Mouse (Mus musculus) forebrain, embryonic 14.5 days (tissue): ENCODE results near the gene Smim8. TPM values are rescaled to one million over a fixed set of nuclear protein-coding genes. Genes with fewer than 3 reads are reported as not detected.

Experiments
- ATAC-seq: fragments of 200-750 bp; cut with Nextera tagmentation; 2 replicates; pipeline ENCODE4 v1.8.0; 2017; ENCODE audit warnings: mild to moderate bottlenecking, moderate library complexity
- DNase-seq: peaks from one replicate; pipeline ENCODE4 v3.0.0-alpha.2; 2015; ENCODE audit warnings: low spot score
- H3K27ac ChIP-seq: fragments of 300-500 bp; sonication (generic); 2 replicates; pipeline ENCODE4 v1.5.1; 2014; ENCODE audit warnings: low read depth, mild to moderate bottlenecking, control low read depth, low read length, moderate library complexity
- H3K27me3 ChIP-seq: fragments of 300-500 bp; sonication (generic); replicated peaks from 2 replicates; pipeline ENCODE4 v1.6.1; 2014; ENCODE audit warnings: low read length, control low read depth, mixed read lengths; ENCODE audit not compliant: control insufficient read depth, insufficient read depth
- H3K36me3 ChIP-seq: fragments of 300-500 bp; sonication (generic); 2 replicates; pipeline ENCODE4 v1.6.1; 2014; ENCODE audit warnings: low read length, control low read depth; ENCODE audit not compliant: control insufficient read depth, insufficient read depth
- H3K4me1 ChIP-seq: fragments of 300-500 bp; sonication (generic); 2 replicates; pipeline ENCODE4 v1.6.1; 2014; ENCODE audit warnings: antibody characterized with exemption, low read length, control low read depth; ENCODE audit not compliant: control insufficient read depth, insufficient read depth
- H3K4me2 ChIP-seq: fragments of 300-500 bp; sonication (generic); 2 replicates; pipeline ENCODE4 v1.6.1; 2014; ENCODE audit warnings: mild to moderate bottlenecking, control low read depth, low read length
- H3K4me3 ChIP-seq: fragments of 300-500 bp; sonication (generic); 2 replicates; pipeline ENCODE4 v1.5.1; 2014; ENCODE audit warnings: low read depth, low read length, control low read depth
- H3K9ac ChIP-seq: fragments of 300-500 bp; sonication (generic); 2 replicates; pipeline ENCODE4 v1.6.1; 2014; ENCODE audit warnings: mild to moderate bottlenecking, low read length, control low read depth, moderate library complexity
- H3K9me3 ChIP-seq: fragments of 300-500 bp; sonication (generic); replicated peaks from 2 replicates; pipeline ENCODE4 v1.6.1; 2016; ENCODE audit warnings: low read length, control low read depth, mixed read lengths; ENCODE audit not compliant: control insufficient read depth
- WGBS: fragments of 180-500 bp; shearing (Covaris S2); extraction: QIAGEN DNeasy Blood & Tissue Kit; methylation state at CpG from one replicate; pipeline ENCODE4 v1.1.7; 2014; 5-methylcytosine and 5-hydroxymethylcytosine counted together
- polyA plus RNA-seq: library from polyadenylated mRNA; unstranded; fragments of >200 nt; fragmentation: Nextera tagmentation; extraction: Ambion mirVana; gene quantifications from 2 replicates; pipeline ENCODE4 v1.2.1, GENCODE M21; 2014

Gene Smim8
- polyA plus RNA-seq, result 55.0 and 68.2 TPM in 2 replicates

DNA sequence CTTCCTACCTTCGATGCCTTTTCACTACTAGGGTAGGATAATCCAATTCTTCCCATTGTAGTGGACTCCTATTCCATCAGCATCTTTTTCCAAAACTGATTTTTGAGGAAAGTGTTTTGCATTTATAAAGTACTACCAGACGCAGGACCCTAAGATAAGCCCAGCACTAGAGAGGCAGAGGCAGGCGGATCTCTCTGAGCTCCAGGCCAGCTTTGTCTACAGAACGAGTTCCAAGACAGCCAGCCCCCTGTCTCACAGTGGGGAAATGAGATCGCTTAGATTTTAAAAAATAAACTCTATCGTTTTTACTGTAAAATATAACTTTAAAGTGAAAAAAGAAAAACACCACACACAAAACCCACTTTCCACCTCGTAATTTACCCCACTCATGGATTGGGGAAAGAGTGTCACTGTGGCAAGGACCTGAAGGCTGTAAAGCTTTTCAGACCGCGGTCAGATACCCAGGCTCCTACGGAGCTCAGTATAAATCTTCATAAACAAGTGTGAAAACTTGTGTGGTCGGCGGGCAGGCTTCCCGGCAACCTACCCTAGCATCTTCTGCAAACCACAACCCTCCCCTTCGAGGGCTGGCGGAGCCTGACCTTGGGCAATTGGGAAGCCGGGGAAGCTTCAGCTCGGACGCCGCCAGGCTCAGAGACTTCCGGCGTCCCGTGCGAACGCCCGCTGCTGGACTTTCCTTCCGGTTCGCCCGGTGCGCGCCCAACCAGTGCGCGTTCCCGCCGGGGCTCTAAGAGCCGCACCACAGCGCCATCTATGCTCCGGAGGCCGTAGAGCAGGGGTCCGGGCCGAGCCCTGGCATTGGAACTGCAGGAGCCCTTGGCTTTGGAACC, at the start of gene Smim8:
Smim8 (minus strand) TSS at position 747 of the 851 bp plus-strand sequence.
- Histone ChIP-seq H3K4me3 (peak within 1 kb of the TSS; percentile 64), H3K4me2 (peak within 1 kb of the TSS; percentile 67), H3K27me3 (no peaks in the 10 kb centered on the region), H3K27ac (peak within 1 kb of the TSS; percentile 58; the same call in 1 of the 2 replicates), H3K9ac (peak within 1 kb of the TSS; percentile 70), H3K4me1 (peaks cover 2% of the 10 kb centered on the region; the same call in 1 of the 2 replicates), H3K36me3 (no peaks in the 10 kb centered on the region), H3K9me3 (no peaks in the 10 kb centered on the region)
- 5% methylated on average over 40 of the region's 40 CpGs for WGBS
- peak; percentile 94 for DNase-seq
- peak; percentile 96 for ATAC-seq

DNA sequence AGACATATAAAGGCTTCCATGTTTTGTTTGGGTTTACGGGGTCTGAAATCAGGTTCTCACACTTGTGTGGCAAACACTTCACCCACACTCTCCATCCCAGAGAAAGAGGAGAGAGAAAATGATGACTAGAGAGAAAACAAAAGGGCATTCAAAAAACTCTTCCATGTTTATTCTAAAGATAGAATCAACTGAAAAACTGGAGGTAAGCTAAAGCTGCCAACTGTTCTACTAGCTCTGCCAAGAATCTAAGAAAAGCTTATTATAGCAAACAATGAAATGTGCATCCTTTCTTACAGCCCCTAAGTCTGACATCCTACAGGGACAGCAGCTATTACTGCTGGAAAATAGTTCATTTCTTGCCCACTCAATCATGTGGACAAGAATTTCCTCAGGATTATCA, 45.7 kb upstream of the Smim8 start:
- Histone ChIP-seq H3K4me1 (0 out of 2 replicates have a peak, but pooled peaks cover 2% of the 10 kb centered on the region), H3K9ac (no peak overlapping the region), H3K4me2 (no peak overlapping the region), H3K9me3 (no peaks in the 10 kb centered on the region), H3K27ac (peak overlapping the region; percentile 33; the same call in 1 of the 2 replicates), H3K27me3 (no peaks in the 10 kb centered on the region), H3K4me3 (no peak overlapping the region), H3K36me3 (peaks cover 14% of the 10 kb centered on the region)
- WGBS, result 79% methylated on average over 1 of the region's 1 CpGs
- peak; percentile 38 for DNase-seq
- ATAC-seq, result no peak

DNA sequence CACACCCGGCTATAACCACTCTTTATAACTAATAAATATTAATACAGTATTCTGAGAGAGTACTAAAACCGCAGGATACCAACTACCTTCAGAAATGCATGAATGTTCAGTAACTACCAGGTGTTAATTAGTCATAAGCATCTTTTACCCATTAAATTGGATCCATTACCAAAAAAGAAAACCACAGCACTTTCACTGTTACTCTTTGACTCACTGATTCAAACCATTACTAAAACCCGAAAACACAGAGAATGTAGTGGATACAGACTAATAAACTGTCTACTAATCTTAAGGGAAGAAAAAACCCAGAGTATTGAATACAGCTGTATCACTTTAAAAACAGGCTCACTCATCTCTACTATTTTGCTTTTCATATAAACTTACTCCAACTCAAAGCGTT, 41.7 kb upstream of the Smim8 start:
- Histone ChIP-seq H3K27me3 (no peaks in the 10 kb centered on the region), H3K9ac (no peak overlapping the region), H3K27ac (no peak overlapping the region), H3K36me3 (peaks cover 39% of the 10 kb centered on the region), H3K4me3 (no peak overlapping the region), H3K4me1 (0 out of 2 replicates have a peak, but pooled peaks cover 2% of the 10 kb centered on the region), H3K9me3 (no peaks in the 10 kb centered on the region), H3K4me2 (no peak overlapping the region)
- no peak for ATAC-seq
- DNase-seq, result no peak
- WGBS, result 89% methylated on average over 4 of the region's 4 CpGs

DNA sequence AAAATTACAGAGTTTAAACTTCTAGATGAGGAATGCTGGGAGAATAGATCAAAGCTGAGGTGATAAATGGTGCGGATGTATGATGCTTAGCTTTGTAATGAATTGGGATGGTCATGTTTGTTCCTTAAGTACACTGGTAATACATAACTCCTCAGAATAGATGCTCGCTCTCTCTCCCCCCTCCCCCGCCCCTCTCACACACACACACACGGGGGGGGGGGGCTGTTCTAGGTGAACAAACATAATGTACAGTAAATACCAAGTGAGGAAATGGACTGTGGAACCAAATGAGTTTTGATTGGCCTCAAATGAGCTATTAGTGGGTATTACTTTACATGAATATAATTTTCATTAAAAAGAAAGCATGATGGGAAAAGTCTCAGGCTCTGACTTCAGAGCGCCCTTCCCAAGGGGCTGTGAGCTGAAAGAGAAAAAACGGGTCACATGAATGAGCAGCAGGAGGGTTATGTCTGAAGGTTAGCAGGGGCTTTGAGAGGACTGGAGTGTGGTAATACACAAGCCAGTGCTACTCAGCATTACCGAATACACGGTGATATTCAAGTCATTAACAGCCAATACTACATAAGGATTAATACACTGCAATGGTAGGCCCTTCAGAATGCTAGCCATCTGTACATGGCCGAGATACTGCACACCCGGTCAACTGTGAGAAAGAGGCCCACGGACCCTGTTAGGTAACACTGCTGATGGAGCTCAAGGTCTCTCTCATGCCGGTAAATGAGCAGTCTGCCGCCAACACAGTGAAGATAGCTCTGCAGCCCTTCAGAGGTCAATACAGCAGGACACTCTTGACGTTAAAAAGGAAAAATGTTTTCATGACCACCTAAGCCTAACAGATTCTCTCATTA, 23.2 kb upstream of the Smim8 start:
- Histone ChIP-seq H3K27ac (no peak overlapping the region), H3K4me1 (no peaks in the 10 kb centered on the region), H3K27me3 (no peaks in the 10 kb centered on the region), H3K9ac (no peak overlapping the region), H3K4me3 (no peak overlapping the region), H3K36me3 (peaks cover 20% of the 10 kb centered on the region), H3K4me2 (no peak overlapping the region), H3K9me3 (no peaks in the 10 kb centered on the region)
- WGBS, result 86% methylated on average over 14 of the region's 14 CpGs
- DNase-seq (no peak), ATAC-seq (no peak)

DNA sequence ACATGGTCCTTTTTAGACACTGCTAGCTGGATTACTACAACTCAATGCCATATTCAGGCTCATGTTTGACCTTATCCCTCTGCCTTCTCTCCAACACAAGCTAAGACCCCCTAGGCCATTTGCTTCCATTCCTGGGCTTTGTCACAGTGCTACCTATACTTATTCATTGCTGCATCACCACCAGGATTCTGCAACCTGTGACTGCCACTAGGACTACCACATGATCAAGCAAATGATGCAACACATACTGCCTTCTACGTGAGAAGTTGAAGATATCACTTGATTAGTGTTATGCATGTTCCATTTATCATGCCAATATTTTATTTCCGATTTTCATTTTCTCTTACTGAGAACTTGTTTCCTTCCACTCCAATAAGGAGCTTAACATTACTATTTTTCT, 19.8 kb upstream of the Smim8 start:
- Histone ChIP-seq H3K36me3 (no peaks in the 10 kb centered on the region; the same call in 1 of the 2 replicates), H3K4me2 (no peak overlapping the region), H3K9ac (no peak overlapping the region), H3K4me3 (no peak overlapping the region), H3K27me3 (no peaks in the 10 kb centered on the region), H3K9me3 (no peaks in the 10 kb centered on the region), H3K27ac (no peak overlapping the region), H3K4me1 (no peaks in the 10 kb centered on the region)
- DNase-seq (no peak), ATAC-seq (no peak; the same call in 1 of the 2 replicates)
- WGBS, result 95% methylated on average over 2 of the region's 2 CpGs

DNA sequence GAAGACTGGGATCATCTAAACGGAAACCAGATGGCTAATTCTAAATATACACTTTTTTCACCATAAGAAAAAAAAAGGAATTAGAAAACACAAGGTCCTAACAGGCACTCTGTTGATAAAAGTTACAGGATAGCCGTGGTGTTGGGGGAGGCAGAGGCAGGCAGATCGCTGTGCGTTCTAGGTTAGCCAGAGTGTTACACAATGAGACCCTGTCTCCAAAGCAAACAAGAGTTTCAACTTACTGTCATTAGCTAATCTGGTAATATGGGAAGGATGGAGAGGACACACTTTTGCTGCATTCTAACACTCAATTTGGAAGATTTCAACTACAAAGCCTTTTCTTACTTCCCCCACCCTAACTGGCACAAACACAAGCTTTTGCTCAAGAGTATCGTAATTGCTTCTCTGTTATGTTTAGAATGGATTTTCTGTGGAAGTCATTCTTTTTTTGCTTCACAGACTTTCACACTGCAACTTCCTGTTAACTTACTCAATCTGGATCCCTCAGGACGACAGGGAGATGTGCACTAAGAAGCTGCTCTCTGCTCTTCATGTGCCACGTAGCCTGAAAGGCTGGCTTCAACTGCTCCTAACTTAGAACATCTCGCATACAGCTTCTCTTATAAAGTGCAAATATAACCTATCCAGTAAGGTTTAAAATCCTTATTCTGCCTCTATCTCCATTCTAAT, 19.2 kb upstream of the Smim8 start:
- H3K9me3 ChIP-seq, result no peaks in the 10 kb centered on the region
- WGBS, result 86% methylated on average over 8 of the region's 8 CpGs
- ATAC-seq, result no peak
- no peak overlapping the region for H3K9ac ChIP-seq
- no peaks in the 10 kb centered on the region for H3K4me1 ChIP-seq
- no peak overlapping the region for H3K27ac ChIP-seq
- H3K4me3 ChIP-seq, result no peak overlapping the region
- H3K27me3 ChIP-seq, result no peaks in the 10 kb centered on the region
- no peaks in the 10 kb centered on the region; the same call in 1 of the 2 replicates for H3K36me3 ChIP-seq
- H3K4me2 ChIP-seq, result no peak overlapping the region
- DNase-seq, result no peak

DNA sequence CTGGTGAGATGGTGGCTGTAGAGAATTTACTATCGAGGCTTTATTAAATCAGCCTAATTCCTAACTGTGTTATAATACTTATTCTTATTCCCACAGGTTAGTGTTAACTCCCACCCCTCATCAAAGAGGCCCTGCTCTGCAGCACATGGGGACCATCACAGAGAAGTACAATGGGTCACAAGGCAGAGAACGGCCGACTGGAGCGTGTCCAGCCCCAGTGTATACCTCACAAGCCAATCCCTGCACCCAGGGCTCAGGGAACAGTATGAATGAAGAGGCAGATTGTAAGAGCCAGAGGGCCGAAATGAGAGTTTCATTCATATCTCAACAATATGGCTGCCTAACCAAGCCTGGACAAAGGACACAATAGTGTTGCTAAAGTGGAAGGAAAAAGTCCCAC, 18.1 kb upstream of the Smim8 start:
- 71% methylated on average over 5 of the region's 5 CpGs for WGBS
- DNase-seq (no peak), ATAC-seq (no peak; the same call in 1 of the 2 replicates)
- Histone ChIP-seq H3K36me3 (no peaks in the 10 kb centered on the region), H3K4me3 (no peak overlapping the region), H3K9ac (no peak overlapping the region), H3K4me2 (no peak overlapping the region), H3K4me1 (no peaks in the 10 kb centered on the region), H3K27me3 (no peaks in the 10 kb centered on the region), H3K27ac (no peak overlapping the region), H3K9me3 (no peaks in the 10 kb centered on the region)

DNA sequence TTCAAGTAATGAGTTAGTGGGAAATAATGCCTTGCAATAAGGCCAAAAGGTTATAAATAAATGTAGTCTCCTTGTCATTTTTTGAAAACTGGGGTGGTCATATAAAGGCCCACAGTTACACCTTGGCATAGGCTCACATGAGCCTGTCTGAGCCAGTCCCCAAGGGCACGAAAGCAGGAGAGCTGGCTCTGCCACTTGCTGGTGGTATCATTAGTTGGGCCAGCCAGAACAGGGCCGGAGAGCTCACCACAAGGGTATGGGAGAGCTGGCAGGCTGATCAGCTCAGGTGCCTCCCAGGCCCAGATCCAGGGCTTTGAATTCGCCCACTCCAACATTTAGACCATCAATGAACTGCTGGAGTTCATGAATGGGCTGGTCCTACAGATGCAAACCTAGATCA, 8.3 kb upstream of the Smim8 start:
- Histone ChIP-seq H3K9ac (no peak overlapping the region), H3K27ac (no peak overlapping the region), H3K4me2 (no peak overlapping the region), H3K27me3 (no peaks in the 10 kb centered on the region), H3K9me3 (no peaks in the 10 kb centered on the region), H3K4me3 (no peak overlapping the region), H3K4me1 (no peaks in the 10 kb centered on the region), H3K36me3 (no peaks in the 10 kb centered on the region)
- no peak for ATAC-seq
- DNase-seq, result no peak
- WGBS, result 90% methylated on average over 3 of the region's 3 CpGs
